Mouse (Mus musculus) liver, embryonic 11.5 days (tissue): Measurements from ENCODE around the gene Olfr20. TPM values are rescaled to one million over a fixed set of nuclear protein-coding genes. Genes with fewer than 3 reads are reported as not detected.
"Not testable (repeated sequence)": the region's sequence is repeated elsewhere in the genome, so short reads cannot be mapped to it uniquely, and the experiment has no call there.

ENCODE experiments used
- ATAC-seq: fragments of 200-750 bp; cut with Nextera tagmentation; replicated peaks from 2 replicates; pipeline ENCODE4 v1.8.0; 2017; ENCODE audit warnings: moderate number of reproducible peaks, mild to moderate bottlenecking, moderate TSS enrichment, moderate library complexity; ENCODE audit not compliant: low FRiP score
- DNase-seq: peaks from one replicate; pipeline ENCODE4 v3.0.0-alpha.2; 2017; ENCODE audit warnings: low spot score
- H3K27ac ChIP-seq: fragments of 300-500 bp; sonication (generic); 2 replicates; pipeline ENCODE4 v1.5.1; 2014; ENCODE audit warnings: mild to moderate bottlenecking, low read depth, low read length, control low read depth
- H3K27me3 ChIP-seq: fragments of 300-500 bp; sonication (generic); replicated peaks from 2 replicates; pipeline ENCODE4 v1.6.1; 2014; ENCODE audit warnings: low read length, mixed read lengths; ENCODE audit not compliant: control insufficient read depth, insufficient read depth
- H3K36me3 ChIP-seq: fragments of 300-500 bp; sonication (generic); 2 replicates; pipeline ENCODE4 v1.6.1; 2014; ENCODE audit warnings: mild to moderate bottlenecking, low read length, moderate library complexity, mixed read lengths; ENCODE audit not compliant: control insufficient read depth, insufficient read depth
- H3K4me1 ChIP-seq: fragments of 300-500 bp; sonication (generic); replicated peaks from 2 replicates; pipeline ENCODE4 v1.6.1; 2014; ENCODE audit warnings: low read length, mixed read lengths; ENCODE audit not compliant: control insufficient read depth, insufficient read depth
- H3K4me2 ChIP-seq: fragments of 300-500 bp; sonication (generic); 2 replicates; pipeline ENCODE4 v1.6.1; 2014; ENCODE audit warnings: mild to moderate bottlenecking, control low read depth, moderate library complexity
- H3K4me3 ChIP-seq: fragments of 300-500 bp; sonication (generic); 2 replicates; pipeline ENCODE4 v1.5.1; 2014; ENCODE audit warnings: low read depth, low read length, control low read depth
- H3K9ac ChIP-seq: fragments of 300-500 bp; sonication (generic); 2 replicates; pipeline ENCODE4 v1.6.1; 2014; ENCODE audit warnings: low read depth, low read length, control low read depth
- H3K9me3 ChIP-seq: fragments of 300-500 bp; sonication (generic); 2 replicates; pipeline ENCODE4 v1.6.1; 2016; ENCODE audit warnings: low read length, inconsistent platforms, mixed read lengths; ENCODE audit not compliant: control insufficient read depth
- whole genome bisulfite sequencing: fragments of 180-500 bp; shearing (Covaris S2); extraction: QIAGEN DNeasy Blood & Tissue Kit; methylation state at CpG from one replicate; pipeline ENCODE4 v1.1.7; 2014; 5-methylcytosine and 5-hydroxymethylcytosine counted together
- polyA plus RNA-seq: library from polyadenylated mRNA; unstranded; fragments of >200 nt; fragmentation: Nextera tagmentation; extraction: Ambion mirVana; gene quantifications from 2 replicates; pipeline ENCODE4 v1.2.1, GENCODE M21; 2014

The Olfr20 gene
- polyA plus RNA-seq, result 0.16 TPM in 1 of 2 replicates, not detected in the other

- Histone ChIP-seq H3K9me3 (no peaks in the 10 kb centered on the region), H3K27me3 (no peaks in the 10 kb centered on the region), H3K9ac (no peak within 1 kb of the TSS), H3K4me3 (no peak within 1 kb of the TSS), H3K36me3 (no peaks in the 10 kb centered on the region), H3K4me2 (no peak within 1 kb of the TSS), H3K4me1 (no peaks in the 10 kb centered on the region), H3K27ac (no peak within 1 kb of the TSS)
- WGBS, result 41% methylated on average over 3 of the region's 3 CpGs
- no peak for ATAC-seq
- DNase-seq, result no peak
Measured at GRCm38 (mm10) chr11:73350483-73350882, at the start of gene Olfr20. Gene Olfr20, plus strand, starts transcription at chr11:73350783.

- H3K4me1 ChIP-seq, result no peaks in the 10 kb centered on the region
- no peaks in the 10 kb centered on the region for H3K27me3 ChIP-seq
- no peak overlapping the region for H3K4me3 ChIP-seq
- H3K36me3 ChIP-seq, result no peaks in the 10 kb centered on the region
- no peak for DNase-seq
- 62% methylated on average over 2 of the region's 2 CpGs for WGBS
- no peak overlapping the region for H3K4me2 ChIP-seq
- H3K27ac ChIP-seq, result no peak overlapping the region
- H3K9ac ChIP-seq, result no peak overlapping the region
- ATAC-seq, result no peak
- H3K9me3 ChIP-seq, result no peaks in the 10 kb centered on the region
Measured at GRCm38 (mm10) chr11:73303123-73303522, 47.5 kb upstream of the Olfr20 start.

DNA sequence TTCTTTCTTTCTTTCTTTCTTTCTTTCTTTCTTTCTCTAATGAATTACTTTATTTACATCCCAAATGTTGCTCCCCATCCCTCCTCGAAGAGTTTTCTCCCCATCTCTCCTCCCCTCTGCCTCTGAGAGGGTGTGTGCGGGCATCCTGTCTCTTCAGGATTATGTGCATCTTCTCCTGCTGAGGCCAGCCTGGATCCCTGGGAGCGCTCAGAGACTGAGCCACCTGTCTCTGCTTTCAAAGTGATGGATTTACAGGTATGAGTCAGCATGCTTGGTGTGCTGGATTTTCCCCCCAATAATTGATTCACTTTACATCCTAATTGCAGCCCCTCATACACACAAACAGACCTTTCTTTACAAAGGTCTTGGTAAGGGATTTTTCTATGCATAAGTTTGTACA, 34.6 kb upstream of the Olfr20 start:
- no peak overlapping the region for H3K4me3 ChIP-seq
- ATAC-seq (no peak), DNase-seq (no peak)
- no peak overlapping the region for H3K27ac ChIP-seq
- H3K4me1 ChIP-seq, result no peaks in the 10 kb centered on the region
- no peaks in the 10 kb centered on the region for H3K36me3 ChIP-seq
- no peak overlapping the region for H3K9ac ChIP-seq
- 46% methylated on average over 3 of the region's 3 CpGs for WGBS
- H3K9me3 ChIP-seq, result no peaks in the 10 kb centered on the region
- H3K4me2 ChIP-seq, result no peak overlapping the region
- H3K27me3 ChIP-seq, result no peaks in the 10 kb centered on the region

- H3K9ac ChIP-seq, H3K4me1 ChIP-seq, DNase-seq, ATAC-seq, H3K4me2 ChIP-seq, H3K9me3 ChIP-seq, H3K4me3 ChIP-seq, H3K27me3 ChIP-seq, H3K27ac ChIP-seq, H3K36me3 ChIP-seq: not testable (repeated sequence)
- WGBS, result 73% methylated on average over 2 of the region's 2 CpGs
Measured at GRCm38 (mm10) chr11:73318581-73318980, 32.0 kb upstream of the Olfr20 start.

DNA sequence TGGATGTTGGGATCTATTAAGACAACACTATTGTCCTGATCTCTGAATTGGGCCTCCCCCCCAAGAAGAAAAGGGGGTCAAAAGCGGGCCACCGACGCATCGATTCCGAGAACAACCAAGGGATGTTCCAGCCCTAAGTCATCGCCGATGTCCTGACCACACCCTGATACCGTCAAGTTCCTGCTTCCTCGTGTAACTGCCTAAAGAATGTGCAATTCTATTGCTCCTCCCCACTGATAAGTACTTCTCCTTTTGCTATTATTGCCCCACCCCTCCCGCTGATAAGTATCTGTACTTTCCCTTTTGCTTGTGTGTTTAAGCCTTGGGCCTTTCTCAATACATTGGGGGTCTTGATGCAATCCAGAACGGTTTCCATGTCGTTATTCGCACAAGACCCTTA, 29.5 kb upstream of the Olfr20 start:
- 86% methylated on average over 13 of the region's 13 CpGs for WGBS
- DNase-seq, H3K4me3 ChIP-seq, H3K9ac ChIP-seq, H3K9me3 ChIP-seq, H3K27me3 ChIP-seq, H3K27ac ChIP-seq, ATAC-seq, H3K4me2 ChIP-seq, H3K4me1 ChIP-seq, H3K36me3 ChIP-seq: not testable (repeated sequence)

DNA sequence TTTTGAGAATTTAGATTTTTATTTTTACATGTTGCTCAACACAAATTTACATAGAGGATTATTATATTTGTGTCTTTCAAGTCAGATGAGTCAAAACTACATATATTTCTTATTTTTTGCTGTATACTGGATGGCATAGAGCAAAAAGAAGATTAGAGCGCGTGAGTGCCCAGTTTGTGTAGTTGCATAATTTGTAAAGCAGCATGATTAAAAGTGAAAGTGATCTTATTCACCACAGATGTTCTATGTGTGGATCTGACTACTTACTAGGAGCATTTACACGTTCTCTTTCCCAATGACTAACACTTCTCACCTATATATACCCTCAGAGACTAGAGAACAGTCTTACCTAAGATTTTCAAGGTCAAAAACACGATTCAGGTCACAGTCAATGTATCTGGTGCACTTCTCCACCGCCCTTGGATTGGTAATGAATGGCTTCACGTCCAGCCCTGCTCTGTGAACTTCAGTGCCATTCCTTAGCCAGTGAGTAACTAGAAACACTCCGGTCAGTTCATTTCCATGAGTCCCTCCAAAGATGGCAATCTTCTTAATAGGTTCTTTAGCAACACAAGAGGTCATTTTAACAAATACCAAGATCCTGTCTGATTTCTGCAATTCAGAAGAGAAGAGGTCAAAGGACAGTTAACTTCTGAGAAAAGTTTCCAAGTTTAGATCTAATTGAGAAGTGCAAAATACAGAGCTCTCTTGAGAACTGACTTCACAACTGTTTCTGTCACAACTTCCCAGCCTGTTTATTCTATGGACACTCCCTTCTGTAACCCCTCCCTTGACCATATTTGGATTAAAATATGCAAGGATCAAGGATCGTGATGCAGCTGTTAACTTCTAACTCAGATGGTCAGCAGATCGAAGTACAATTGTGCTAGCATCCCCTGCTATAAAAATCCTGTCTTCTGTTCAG, 26.4 kb upstream of the Olfr20 start:
- no peak overlapping the region for H3K4me3 ChIP-seq
- H3K4me2 ChIP-seq, result no peak overlapping the region
- 68% methylated on average over 9 of the region's 9 CpGs for WGBS
- no peak overlapping the region for H3K27ac ChIP-seq
- no peaks in the 10 kb centered on the region for H3K4me1 ChIP-seq
- H3K27me3 ChIP-seq, result no peaks in the 10 kb centered on the region
- ATAC-seq (no peak), DNase-seq (no peak)
- no peaks in the 10 kb centered on the region for H3K36me3 ChIP-seq
- H3K9ac ChIP-seq, result no peak overlapping the region
- no peaks in the 10 kb centered on the region for H3K9me3 ChIP-seq

DNA sequence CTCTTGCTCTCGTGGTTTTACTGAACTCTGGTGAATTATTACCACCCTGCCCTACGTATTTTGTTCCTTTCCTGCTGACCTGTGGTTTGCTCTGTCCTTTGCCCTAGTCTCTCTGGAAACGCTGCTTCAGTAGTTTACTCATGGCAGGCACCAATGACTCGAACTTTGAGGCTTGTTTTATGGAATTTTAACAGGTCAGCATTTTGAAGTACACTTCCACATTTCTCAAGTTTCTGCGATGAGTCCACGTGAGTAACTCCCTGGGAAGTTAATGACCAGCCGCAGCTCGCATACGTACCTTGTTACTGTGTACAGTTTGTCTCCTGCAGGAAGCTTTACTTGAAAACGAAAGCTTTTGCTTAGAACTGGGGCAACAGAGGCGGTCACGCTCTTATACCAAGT, 24.1 kb upstream of the Olfr20 start:
- no peaks in the 10 kb centered on the region for H3K27me3 ChIP-seq
- H3K36me3 ChIP-seq, result no peaks in the 10 kb centered on the region
- WGBS, result 46% methylated on average over 12 of the region's 12 CpGs
- H3K27ac ChIP-seq, result no peak overlapping the region
- no peak overlapping the region for H3K4me2 ChIP-seq
- no peaks in the 10 kb centered on the region for H3K4me1 ChIP-seq
- no peak overlapping the region for H3K4me3 ChIP-seq
- DNase-seq (no peak), ATAC-seq (peak; percentile 77)
- no peaks in the 10 kb centered on the region for H3K9me3 ChIP-seq
- H3K9ac ChIP-seq, result no peak overlapping the region

- H3K4me2 ChIP-seq, result no peak overlapping the region
- H3K4me1 ChIP-seq, result no peaks in the 10 kb centered on the region
- H3K9me3 ChIP-seq, result no peaks in the 10 kb centered on the region
- H3K9ac ChIP-seq, result no peak overlapping the region
- no peaks in the 10 kb centered on the region for H3K27me3 ChIP-seq
- 78% methylated on average over 4 of the region's 4 CpGs for WGBS
- ATAC-seq (no peak), DNase-seq (no peak)
- H3K4me3 ChIP-seq, result no peak overlapping the region
- no peaks in the 10 kb centered on the region for H3K36me3 ChIP-seq
- no peak overlapping the region for H3K27ac ChIP-seq
Measured at GRCm38 (mm10) chr11:73327361-73327760, 23.2 kb upstream of the Olfr20 start.

GRCm38 (mm10) chr11:73329442-73329841, 21.1 kb upstream of the Olfr20 start, which contains the start of the genes Aspa, Gm49340 and Spata22:
Gene Aspa, minus strand, starts transcription at chr11:73329596.
Gene Gm49340, plus strand, starts transcription at chr11:73329741.
Gene Spata22, plus strand, starts transcription at chr11:73329741.
- Histone ChIP-seq H3K4me3 (no peak within 1 kb of the TSS), H3K4me2 (no peak within 1 kb of the TSS), H3K27ac (no peak within 1 kb of the TSS), H3K4me1 (no peaks in the 10 kb centered on the region), H3K9ac (no peak within 1 kb of the TSS), H3K27me3 (no peaks in the 10 kb centered on the region), H3K36me3 (no peaks in the 10 kb centered on the region), H3K9me3 (no peaks in the 10 kb centered on the region)
- WGBS, result 71% methylated on average over 27 of the region's 27 CpGs
- no peak for ATAC-seq
- no peak for DNase-seq
